In genomic region chrX:53370366-53370740, GRCm38 (mm10) we compare ENCODE assay signal across 8 mouse cellular contexts. TPM values are rescaled to one million over a fixed set of nuclear protein-coding genes. Genes with fewer than 3 reads are reported as not detected.
DNase-seq lines count a peak whose midpoint lies in the region; ATAC-seq lines count a peak whose summit lies in the region.

Mospd1 (minus strand) TSS chrX:53370502.

- H3K9me3 ChIP-seq in hindbrain, embryonic 13.5 days, result no peaks in the 10 kb centered on the region

- H3K36me3 ChIP-seq in hindbrain, embryonic 13.5 days, result no peaks in the 10 kb centered on the region

- WGBS in hindbrain, embryonic 13.5 days, result 14% methylated on average over 11 of the region's 15 CpGs

- H3K4me2 ChIP-seq in hindbrain, embryonic 13.5 days, result peak within 1 kb of the TSS; percentile 57

- H3K27me3 ChIP-seq in hindbrain, embryonic 13.5 days, result no peaks in the 10 kb centered on the region

- H3K27ac ChIP-seq in hindbrain, embryonic 13.5 days, result peak within 1 kb of the TSS; percentile 89

- peaks cover 7% of the 10 kb centered on the region for H3K4me1 ChIP-seq in hindbrain, embryonic 13.5 days (replicated peaks)

- ATAC-seq in hindbrain, embryonic 13.5 days (ENCODE audit: low FRiP score), result peak; percentile 97

- H3K4me3 ChIP-seq in hindbrain, embryonic 13.5 days, result peak within 1 kb of the TSS; percentile 56

- DNase-seq in Muller cell, postnatal 12 days (ENCODE audit: inconsistent ontology term), result peak; percentile 92
- peak; percentile 83 for DNase-seq in cerebellum, adult 9-11 months
- peak; percentile 68 to 70 for DNase-seq in frontal cortex, postnatal 14 days (ENCODE audit: low spot score in 2 of 2)
- DNase-seq in layer of hippocampus, postnatal 25 days (ENCODE audit: extremely low spot score in 1 of 2, low spot score in 1 of 2), result peak; percentile 58 to 64
- peak; percentile 92 for DNase-seq in lung, postnatal 25 days (ENCODE audit: low spot score)
- peak; percentile 84 for DNase-seq in retina, embryonic 14.5 days (ENCODE audit: low spot score)
- DNase-seq in thymus, postnatal 4 days, result peak; percentile 96

- peak within 1 kb of the TSS; percentile 79 for H3K9ac ChIP-seq in hindbrain, embryonic 13.5 days

RNA-seq across cellular contexts. Expression of gene Mospd1, which starts in this region (rescaled TPM):
- polyA plus RNA-seq in hindbrain, embryonic 13.5 days (2015; fragmentation: Nextera tagmentation; extraction: Ambion mirVana), result 57.7 and 60.0 TPM in 2 replicates
- total RNA-seq in layer of hippocampus, postnatal 25 days (2021), result 10 to 100 TPM; 13.2 to 14.5 TPM

Comparison
In these comparisons a context has a peak if more than half of its experiments do, and no peak if none do; other contexts are left out.
1. Peak in every context shown above with its lines: DNase-seq, ATAC-seq, H3K4me3 ChIP-seq and H3K27ac ChIP-seq.